Mouse (Mus musculus): ENCODE measurements around the gene Tbc1d8.

DNA sequence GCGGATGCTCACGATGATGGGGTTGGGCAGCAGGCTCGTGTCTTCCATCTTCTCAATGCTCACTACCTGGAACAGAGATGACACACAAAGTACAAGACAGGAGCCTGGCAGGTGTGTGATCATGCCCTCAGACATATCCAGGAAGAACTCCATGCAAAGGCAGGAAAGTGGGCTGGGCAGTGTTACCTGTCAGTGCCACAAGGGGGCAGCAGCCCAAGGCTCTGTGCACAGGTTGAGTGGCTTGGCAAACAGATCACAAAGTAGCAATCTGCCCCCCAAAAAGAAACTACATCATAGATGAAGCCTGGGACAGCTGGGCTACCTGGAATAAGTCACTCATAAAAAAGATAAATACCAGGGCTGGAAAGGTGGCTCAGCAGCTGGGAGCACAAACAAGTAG, 86.4 kb downstream of the Tbc1d8 start:
- TF ChIP-seq CTCF (IDR thresholded peaks at IDR 0.05): peak; percentile 97
- TF ChIP-seq EP300 (IDR thresholded peaks at IDR 0.05): no peak
